Mouse (Mus musculus) retina, adult 2 months (tissue): ENCODE results near the gene Ahnak.
A peak's percentile ranks its signal among the peaks of the same experiment; 100 is the strongest.
"Not testable (repeated sequence)": the region's sequence is repeated elsewhere in the genome, so short reads cannot be mapped to it uniquely, and the experiment has no call there.

ENCODE experiments used
- DNase-seq: peaks from one replicate; pipeline ENCODE4 v3.0.0-alpha.2; 2012; ENCODE audit warnings: low read depth, low spot score

Gene Ahnak

DNA sequence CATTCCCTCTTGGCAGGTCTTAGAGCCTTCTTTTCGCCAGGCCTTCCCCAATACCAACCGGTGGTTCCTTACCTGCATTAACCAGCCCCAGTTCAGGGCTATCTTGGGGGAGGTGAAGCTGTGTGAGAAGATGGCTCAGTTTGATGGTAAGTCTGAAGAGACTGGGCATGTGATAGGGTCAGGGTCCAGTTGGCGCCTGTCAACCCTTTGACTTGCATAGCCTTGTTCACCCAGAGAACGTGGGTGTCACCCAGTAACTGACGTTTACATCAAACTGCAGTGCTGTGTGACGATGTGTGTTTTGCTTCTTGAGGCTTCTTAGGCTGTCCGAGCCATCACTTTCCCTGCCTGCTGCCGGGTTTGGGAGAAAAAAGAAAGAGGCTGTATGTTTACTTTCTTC, 16.6 kb upstream of the Ahnak start:
- not testable (repeated sequence) for DNase-seq

GRCm38 (mm10) chr19:8974638-8975037, 14.4 kb upstream of the Ahnak start:
- no peak for DNase-seq

DNA sequence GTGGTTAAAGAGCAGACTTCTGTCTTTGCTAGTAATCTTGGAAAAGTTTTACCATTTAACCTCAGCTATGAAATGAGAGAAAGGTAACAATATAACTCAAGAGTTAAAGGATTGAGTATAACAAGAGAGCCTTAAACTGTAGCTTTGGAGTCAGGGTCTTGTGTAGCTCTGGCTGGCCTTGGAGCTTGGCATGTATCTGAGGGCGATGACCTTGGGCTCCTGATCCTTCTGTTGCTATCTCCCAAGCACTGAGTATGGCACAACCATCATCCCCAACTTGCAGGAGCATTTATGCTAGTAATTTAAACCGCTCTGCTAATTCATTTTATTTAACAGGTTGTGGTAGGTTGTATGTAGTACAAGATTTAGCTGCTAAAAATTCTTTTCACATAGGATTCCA, 13.6 kb upstream of the Ahnak start:
- DNase-seq: no peak

DNA sequence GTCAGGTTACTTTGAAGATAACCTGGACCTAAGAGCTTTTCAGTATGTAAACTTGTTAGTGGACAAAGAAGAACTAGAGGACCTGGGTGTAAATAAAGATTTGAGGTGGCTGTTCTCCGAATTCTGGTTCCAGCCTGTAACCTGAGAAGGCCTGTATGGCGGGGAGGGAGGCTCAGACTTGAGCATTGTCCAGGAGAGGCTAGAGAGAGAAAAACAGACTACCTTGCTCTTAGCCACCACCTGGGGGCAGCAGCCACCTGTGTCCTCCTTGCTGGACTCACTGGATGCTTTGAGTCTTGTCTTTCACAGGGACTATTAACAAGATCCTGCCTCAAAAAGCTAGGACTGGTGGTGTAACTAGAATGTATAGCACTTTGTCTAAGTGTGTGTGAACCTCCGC, 12.5 kb upstream of the Ahnak start:
- peak; percentile 22 for DNase-seq

DNA sequence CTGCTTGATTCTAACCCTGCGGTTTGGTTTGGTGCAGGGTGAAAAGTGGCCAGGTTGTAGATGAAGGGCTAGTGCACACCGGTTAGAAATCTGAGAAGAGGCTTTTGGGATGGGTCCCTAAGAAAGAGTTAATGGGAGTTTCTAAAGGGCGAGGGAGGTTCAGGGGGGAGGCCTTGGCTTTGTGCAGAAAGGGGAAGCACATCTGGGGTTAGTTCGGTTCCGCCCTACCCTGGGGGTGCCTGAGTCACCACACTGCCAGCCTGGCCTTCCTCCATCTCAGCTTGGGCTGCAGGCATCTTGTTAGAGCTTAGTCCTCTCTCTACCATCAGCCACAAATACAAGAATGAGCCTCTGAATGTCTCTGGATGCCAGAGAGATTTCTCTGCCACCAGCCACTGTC, 8.3 kb upstream of the Ahnak start:
- no peak for DNase-seq

GRCm38 (mm10) chr19:8981450-8982168, 7.5 kb upstream of the Ahnak start:
- no peak for DNase-seq

GRCm38 (mm10) chr19:8982303-8983149, 6.6 kb upstream of the Ahnak start:
- DNase-seq: no peak

- DNase-seq: no peak
These were observed 5.9 kb upstream of the Ahnak start for GRCm38 (mm10) chr19:8983150-8983650.

- no peak for DNase-seq
These were observed 4.7 kb upstream of the Ahnak start for GRCm38 (mm10) chr19:8984255-8984868.

GRCm38 (mm10) chr19:8985891-8986290, 3.2 kb upstream of the Ahnak start:
- no peak for DNase-seq

DNA sequence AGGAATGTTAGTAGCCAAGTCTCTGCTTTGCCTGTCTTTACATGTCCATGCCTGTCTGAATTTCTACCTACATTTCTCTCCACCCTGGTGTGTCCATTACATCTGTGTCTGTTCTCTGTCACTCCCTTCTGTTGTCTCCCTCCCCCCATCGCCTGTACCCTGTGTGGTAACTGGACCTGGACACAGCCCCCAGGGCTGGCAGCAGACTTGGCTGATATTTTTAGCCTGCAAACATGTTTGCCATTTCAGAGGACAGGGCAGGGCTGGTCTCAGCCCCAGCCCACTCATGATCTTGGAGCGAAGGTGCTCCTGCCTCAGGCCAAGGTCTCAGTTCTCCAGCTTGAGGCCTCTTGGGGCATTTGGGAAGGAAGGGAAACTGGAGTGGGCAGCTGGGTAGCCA, 1.3 kb upstream of the Ahnak start:
- no peak for DNase-seq

GRCm38 (mm10) chr19:8988346-8989065, 578 bp upstream of the Ahnak start:
- DNase-seq: no peak

DNA sequence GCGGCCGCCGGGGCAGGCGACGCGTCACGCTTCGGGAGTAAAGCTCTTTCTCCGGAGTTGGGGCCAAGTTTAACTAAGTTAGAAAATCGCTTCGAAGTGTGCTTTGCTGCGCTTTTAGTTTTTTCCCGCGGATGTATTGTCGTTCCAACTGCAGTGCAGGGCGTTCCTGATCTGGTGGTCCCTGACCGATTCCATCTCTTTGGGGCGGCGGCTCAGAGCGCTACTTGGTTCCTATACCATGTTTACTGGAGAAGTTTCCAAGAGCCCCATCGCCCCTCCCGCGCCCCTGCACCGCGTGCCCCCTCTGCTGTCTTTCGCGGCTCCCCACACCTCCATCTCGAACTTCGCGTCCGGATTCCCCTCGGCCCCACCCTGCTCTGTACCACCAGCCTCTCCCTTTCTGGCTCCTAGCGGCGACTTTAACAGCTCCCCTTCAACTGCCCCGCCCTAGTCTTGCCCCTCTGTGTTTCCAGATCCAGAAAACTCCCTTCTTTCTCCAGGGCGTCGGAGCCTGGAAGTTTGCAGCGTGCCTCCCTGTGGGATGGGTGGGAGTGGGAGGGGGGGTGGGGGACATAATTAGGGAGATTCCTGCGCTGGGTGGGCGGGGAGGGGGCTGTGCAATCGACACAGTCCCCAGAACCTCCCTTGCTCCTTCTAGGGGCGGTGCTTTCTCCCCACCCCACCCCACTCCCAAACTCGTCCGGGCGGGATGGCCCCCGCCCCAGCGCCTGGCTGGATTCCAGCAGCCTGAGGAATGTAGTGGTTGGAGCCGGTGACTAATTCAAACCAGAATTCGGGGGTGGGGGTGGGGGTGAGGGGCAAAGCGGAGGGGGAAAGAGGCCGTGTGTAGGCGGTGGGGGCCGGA, 715 bp downstream of the Ahnak start:
- DNase-seq: no peak

DNA sequence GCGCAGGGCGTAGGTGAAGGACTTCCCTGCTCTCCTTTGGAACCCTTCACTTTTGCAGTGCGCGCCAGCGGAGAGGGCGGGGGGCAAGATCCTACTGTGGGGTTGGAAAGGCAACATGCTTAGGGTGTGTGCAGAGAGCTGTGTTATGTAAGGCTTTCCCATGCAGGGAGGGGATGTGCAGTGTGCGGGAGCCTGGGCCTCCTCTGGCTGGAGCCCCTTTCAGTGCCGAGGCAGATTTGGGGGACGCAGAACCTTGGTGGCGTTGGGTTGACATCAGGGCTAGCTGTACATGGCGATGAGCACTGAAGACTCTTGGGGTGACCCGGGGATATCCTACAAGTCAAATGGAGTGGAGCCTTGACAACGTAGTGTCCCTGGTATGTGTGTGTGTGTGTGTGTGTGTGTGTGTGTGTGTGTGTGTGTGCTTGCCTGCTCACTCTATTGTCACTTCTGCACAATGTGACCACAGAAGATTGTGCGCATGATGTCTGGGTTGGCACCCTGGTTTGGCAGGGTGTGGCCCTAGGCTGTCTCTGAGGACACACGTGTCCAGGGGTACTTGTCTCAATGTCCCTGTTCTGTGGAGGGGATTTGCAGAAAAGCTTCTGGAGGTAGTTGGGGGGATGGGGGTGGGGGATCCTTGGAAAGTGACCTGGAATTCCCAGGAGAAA, 1.5 kb downstream of the Ahnak start:
- no peak for DNase-seq

DNA sequence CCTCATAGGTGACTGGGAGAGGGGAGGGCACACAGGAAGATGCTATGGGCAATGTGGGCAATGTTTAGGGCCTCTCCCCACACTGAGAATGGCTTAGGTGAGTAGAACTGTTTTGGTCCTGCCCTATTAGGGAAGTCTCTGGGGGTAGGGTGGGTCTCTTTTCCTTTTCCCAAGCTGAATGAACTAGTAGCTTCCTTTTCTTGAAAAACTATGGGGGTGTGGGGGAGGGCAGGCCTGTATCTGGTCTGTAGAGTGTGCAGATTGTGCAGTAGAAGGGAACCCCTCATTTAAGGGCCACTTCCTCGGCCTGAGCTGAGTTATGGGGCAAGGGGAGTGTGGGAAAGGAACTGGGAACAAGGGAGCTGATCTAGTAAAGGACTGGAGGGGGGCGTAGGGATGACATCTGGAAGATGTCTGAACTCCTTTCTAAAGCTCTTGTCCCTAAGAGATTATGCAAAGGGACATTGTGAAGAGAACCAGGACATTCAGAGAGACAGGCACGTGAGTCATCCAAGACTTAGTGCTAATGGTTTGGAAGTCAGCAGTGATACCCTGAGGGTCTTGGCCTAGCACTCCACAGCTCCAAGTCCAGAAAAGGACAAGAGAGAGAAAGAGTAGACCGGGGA, 2.3 kb downstream of the Ahnak start:
- no peak for DNase-seq

- DNase-seq: no peak
These were observed 3.0 kb downstream of the Ahnak start for GRCm38 (mm10) chr19:8991871-8992735.

DNA sequence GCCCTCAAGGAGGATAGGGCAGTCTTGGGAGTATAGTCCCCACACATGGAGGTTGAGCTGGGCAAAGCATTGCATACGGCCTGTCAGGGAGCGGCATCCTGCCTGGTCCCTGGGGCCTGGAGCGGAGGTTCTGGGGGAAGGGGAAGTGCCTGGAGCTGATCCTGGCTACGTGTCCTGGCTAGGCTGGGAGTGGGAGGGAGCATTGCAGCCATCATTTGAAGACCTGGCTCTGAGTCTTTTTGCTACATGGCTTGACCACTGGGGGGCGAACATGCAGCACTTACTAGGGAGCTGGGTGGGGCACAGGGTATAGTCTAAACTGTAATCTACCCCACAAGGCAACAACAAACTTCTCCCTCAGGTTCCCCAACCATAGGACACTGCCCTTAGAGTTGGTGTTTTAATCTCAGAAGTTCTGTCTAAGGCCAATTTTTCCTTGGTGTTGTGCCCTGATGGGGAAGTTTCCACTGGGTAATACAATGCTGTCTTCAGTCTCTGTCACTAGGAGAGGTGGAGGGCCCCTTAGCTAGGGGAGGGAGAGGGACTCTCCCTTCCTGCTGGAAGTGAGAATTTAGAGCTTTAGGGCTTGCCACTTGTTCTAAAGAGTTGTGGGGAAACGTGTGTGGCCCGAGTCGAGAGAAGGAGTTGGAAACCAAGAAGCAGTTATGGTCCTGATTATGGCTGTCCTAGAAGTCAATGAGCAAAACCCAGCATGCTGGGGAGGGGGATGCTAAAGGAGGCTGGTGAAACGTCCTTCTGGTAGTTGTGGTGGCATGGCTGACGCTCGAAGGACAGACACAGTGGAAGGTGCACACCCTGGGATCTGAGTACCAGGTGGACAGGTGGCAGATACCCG, 3.9 kb downstream of the Ahnak start:
- peak; percentile 22 for DNase-seq

DNA sequence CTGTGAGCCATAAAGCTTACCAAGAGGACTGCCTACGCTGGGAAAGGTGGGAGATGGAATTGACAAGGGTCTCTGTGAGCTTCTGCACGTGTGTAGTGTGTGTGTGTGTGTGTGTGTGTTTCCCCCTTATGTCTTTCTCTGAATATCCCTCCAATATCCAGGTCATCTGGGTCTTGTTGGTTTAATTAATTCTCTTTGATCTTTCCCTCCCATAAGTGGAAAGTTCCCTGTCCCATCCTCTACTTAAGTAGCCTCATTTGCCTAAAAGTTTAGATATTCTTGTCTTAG, 4.5 kb downstream of the Ahnak start:
- no peak for DNase-seq
